Mouse (Mus musculus): Measurements from ENCODE around the gene Sugct. TPM values are rescaled to one million over a fixed set of nuclear protein-coding genes. Genes with fewer than 3 reads are reported as not detected.

The Sugct gene
- polyA plus RNA-seq, 1 experiment: 4.7 TPM

- Histone ChIP-seq H3K27me3 (ENCODE audit: control insufficient read depth, insufficient read depth, low read length) (no peaks in the 10 kb centered on the region), H3K27ac (ENCODE audit: insufficient read depth, low read length) (no peak overlapping the region), H3K4me1 (ENCODE audit: control insufficient read depth, insufficient read depth, low read length) (no peaks in the 10 kb centered on the region), H3K4me3 (replicated peaks; ENCODE audit: insufficient read depth, low read depth, low read length) (no peak overlapping the region)
- DNase-seq: no peak
- WGBS: 53% methylated on average over 4 of the region's 4 CpGs
- TF ChIP-seq POLR2A (IDR thresholded peaks at IDR 0.05; ENCODE audit: borderline replicate concordance, insufficient read depth, low read length) (no peak), CTCF (IDR thresholded peaks at IDR 0.05; ENCODE audit: borderline replicate concordance, insufficient read depth, low read depth, low read length) (no peak)
Measured at GRCm38 (mm10) chr13:17335885-17336540, 359.3 kb downstream of the Sugct start.

DNA sequence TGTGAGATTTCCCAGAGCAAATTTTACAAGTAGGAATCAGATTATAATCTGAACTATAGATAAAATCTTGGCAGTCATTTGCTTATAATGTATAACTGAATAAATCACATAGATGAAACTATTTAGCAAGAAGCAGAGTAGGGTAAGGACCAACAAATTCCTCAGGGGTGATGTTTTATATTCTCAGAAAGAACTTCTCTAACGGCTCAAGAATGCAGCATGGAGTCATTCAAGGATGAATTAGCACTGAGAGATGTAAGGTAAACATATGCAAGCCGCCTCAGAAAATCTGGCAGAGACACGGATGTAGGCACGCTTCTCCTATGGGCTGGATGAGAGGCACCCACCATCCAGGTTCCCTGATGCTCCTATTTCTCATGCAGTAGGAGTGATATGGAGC, 368.5 kb downstream of the Sugct start:
- Histone ChIP-seq H3K27ac (ENCODE audit: insufficient read depth, low read length) (no peak overlapping the region), H3K4me3 (replicated peaks; ENCODE audit: insufficient read depth, low read depth, low read length) (no peak overlapping the region), H3K4me1 (ENCODE audit: control insufficient read depth, insufficient read depth, low read length) (no peaks in the 10 kb centered on the region), H3K27me3 (ENCODE audit: control insufficient read depth, insufficient read depth, low read length) (no peaks in the 10 kb centered on the region)
- WGBS: 80% methylated on average over 4 of the region's 4 CpGs
- no peak for TF ChIP-seq CTCF (IDR thresholded peaks at IDR 0.05; ENCODE audit: borderline replicate concordance, insufficient read depth, low read depth, low read length)
- TF ChIP-seq POLR2A (IDR thresholded peaks at IDR 0.05; ENCODE audit: borderline replicate concordance, insufficient read depth, low read length): no peak
- DNase-seq: no peak

DNA sequence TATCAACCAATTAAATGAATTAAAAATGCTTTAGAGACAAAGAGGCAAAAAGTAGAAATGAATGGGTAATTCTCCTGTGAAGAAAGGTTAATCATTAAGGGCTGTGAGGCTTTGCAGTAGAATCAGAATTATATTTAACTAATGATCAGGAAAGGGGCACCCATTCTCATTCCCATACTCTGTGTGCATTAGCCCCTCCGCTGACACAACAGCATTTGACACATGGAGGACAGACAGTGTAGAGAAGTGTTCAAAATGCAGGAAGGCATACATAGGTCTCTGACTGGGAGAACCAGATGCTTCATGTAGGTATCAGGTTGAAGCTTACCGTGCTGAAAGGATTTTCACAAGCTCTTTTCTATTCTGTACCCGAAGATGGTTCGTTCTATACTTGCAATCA, 393.8 kb downstream of the Sugct start:
- H3K27me3 ChIP-seq (ENCODE audit: control insufficient read depth, insufficient read depth, low read length): no peaks in the 10 kb centered on the region

DNA sequence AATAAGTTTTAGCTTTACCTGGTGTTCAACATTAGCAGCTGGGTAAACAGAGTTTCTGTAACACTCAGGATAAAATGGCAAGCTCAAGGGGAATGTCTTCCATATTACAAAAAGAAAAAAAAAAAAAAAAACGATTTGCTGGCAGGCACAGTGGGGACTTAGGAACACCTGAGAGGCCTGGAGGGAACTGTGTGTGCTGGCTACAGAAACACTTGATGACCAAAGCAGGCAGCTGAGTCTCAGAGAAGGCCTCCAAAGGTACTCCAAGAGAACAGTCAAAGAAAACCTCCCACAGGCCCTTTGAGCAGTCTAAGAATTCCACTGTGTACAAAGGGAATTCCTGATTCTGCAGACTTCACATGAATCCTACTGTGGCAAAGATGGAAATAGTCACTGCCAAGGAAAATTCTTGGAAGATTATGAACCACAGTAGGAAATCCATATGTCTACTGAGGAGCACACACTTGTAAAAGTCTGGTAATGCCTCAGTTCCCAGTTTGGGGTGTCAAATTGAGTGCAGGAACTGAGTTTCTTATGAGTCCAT, 397.8 kb downstream of the Sugct start:
- TF ChIP-seq CTCF (IDR thresholded peaks at IDR 0.05; ENCODE audit: borderline replicate concordance, insufficient read depth, low read depth, low read length) (no peak), POLR2A (IDR thresholded peaks at IDR 0.05; ENCODE audit: borderline replicate concordance, insufficient read depth, low read length) (no peak)
- WGBS: 24% methylated on average over 1 of the region's 1 CpGs
- Histone ChIP-seq H3K27me3 (ENCODE audit: control insufficient read depth, insufficient read depth, low read length) (no peaks in the 10 kb centered on the region), H3K4me1 (ENCODE audit: control insufficient read depth, insufficient read depth, low read length) (no peaks in the 10 kb centered on the region), H3K27ac (ENCODE audit: insufficient read depth, low read length) (no peak overlapping the region), H3K4me3 (replicated peaks; ENCODE audit: insufficient read depth, low read depth, low read length) (no peak overlapping the region)
- no peak for DNase-seq

More for the DNA sequence above, 393.8 kb downstream of the Sugct start:
- no peak for DNase-seq
- WGBS: 91% methylated on average over 4 of the region's 4 CpGs
- H3K4me1 ChIP-seq (ENCODE audit: control insufficient read depth, insufficient read depth, low read length): no peaks in the 10 kb centered on the region
- no peak overlapping the region for H3K4me3 ChIP-seq (replicated peaks; ENCODE audit: insufficient read depth, low read depth, low read length)
- TF ChIP-seq CTCF (IDR thresholded peaks at IDR 0.05; ENCODE audit: borderline replicate concordance, insufficient read depth, low read depth, low read length) (no peak), POLR2A (IDR thresholded peaks at IDR 0.05; ENCODE audit: borderline replicate concordance, insufficient read depth, low read length) (no peak)
- no peak overlapping the region for H3K27ac ChIP-seq (ENCODE audit: insufficient read depth, low read length)

DNA sequence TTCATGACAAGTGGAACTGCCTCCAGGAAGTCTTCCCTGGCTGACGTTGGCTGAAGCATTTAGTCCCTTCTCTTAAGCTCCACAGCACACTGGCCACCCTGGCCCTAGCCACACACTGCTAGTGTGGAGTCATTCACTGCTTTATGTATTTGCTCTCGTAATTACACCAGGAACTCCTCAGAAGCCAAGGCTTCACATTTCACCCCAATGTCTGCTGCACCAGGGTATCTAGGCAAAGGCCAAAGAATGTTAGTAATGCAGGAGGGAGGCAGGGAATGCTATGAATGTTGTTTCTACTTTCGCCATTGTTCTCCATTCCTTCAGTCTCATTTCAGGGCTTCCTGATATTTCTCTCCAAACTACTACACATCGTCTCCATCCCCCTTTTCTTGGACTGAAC, 398.4 kb downstream of the Sugct start:
- 32% methylated on average over 4 of the region's 4 CpGs for WGBS
- Histone ChIP-seq H3K27me3 (ENCODE audit: control insufficient read depth, insufficient read depth, low read length) (no peaks in the 10 kb centered on the region), H3K4me1 (ENCODE audit: control insufficient read depth, insufficient read depth, low read length) (no peaks in the 10 kb centered on the region), H3K27ac (ENCODE audit: insufficient read depth, low read length) (no peak overlapping the region), H3K4me3 (replicated peaks; ENCODE audit: insufficient read depth, low read depth, low read length) (no peak overlapping the region)
- no peak for TF ChIP-seq POLR2A (IDR thresholded peaks at IDR 0.05; ENCODE audit: borderline replicate concordance, insufficient read depth, low read length)
- no peak for TF ChIP-seq CTCF (IDR thresholded peaks at IDR 0.05; ENCODE audit: borderline replicate concordance, insufficient read depth, low read depth, low read length)
- DNase-seq: no peak

DNA sequence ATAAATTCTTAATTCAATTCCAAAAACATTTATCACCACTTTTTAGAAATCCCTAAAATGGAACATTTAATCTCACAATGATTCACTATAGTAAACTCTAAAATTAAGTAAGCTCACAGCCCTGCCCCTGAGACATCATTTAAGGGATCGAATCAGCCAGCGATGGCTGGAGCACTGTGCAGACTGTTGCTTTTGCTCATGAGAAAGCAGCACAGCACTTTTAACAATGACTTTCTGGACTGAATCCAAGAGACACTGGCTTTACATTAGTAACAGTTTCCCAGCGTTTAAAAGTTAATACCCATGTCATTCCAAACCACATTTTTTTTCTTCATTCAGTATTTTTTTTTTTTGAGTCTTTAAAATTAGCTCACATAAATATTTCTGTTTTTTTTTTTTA, 398.9 kb downstream of the Sugct start:
- H3K4me3 ChIP-seq (replicated peaks; ENCODE audit: insufficient read depth, low read depth, low read length): no peak overlapping the region
- H3K27me3 ChIP-seq (ENCODE audit: control insufficient read depth, insufficient read depth, low read length): no peaks in the 10 kb centered on the region
- H3K27ac ChIP-seq (ENCODE audit: insufficient read depth, low read length): no peak overlapping the region
- 19% methylated on average over 3 of the region's 3 CpGs for WGBS
- H3K4me1 ChIP-seq (ENCODE audit: control insufficient read depth, insufficient read depth, low read length): no peaks in the 10 kb centered on the region
- no peak for TF ChIP-seq POLR2A (IDR thresholded peaks at IDR 0.05; ENCODE audit: borderline replicate concordance, insufficient read depth, low read length)
- TF ChIP-seq CTCF (IDR thresholded peaks at IDR 0.05; ENCODE audit: borderline replicate concordance, insufficient read depth, low read depth, low read length): no peak
- no peak for DNase-seq

DNA sequence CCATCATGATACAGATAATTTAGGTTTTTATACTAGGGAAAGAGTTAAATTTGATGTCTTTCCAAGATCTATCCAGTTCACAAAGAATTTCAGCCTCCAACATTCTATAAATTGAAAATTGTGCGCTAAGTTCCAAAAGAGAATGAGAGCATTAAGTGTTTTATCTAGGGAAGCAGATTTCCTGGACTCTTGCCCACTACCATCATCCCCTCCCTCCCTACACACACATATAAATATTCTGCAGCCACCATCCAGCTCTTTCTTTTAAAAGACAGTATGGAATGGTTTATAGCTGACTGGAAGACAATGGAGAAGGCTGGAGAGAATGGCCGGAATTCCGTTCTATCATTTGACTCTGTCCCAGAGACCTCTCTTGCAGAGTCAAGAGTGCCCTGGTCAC, 404.3 kb downstream of the Sugct start:
- Histone ChIP-seq H3K27me3 (ENCODE audit: control insufficient read depth, insufficient read depth, low read length) (no peaks in the 10 kb centered on the region), H3K27ac (ENCODE audit: insufficient read depth, low read length) (no peak overlapping the region), H3K4me1 (ENCODE audit: control insufficient read depth, insufficient read depth, low read length) (no peaks in the 10 kb centered on the region), H3K4me3 (replicated peaks; ENCODE audit: insufficient read depth, low read depth, low read length) (no peak overlapping the region)
- no peak for DNase-seq
- WGBS: 81% methylated on average over 3 of the region's 3 CpGs
- TF ChIP-seq POLR2A (IDR thresholded peaks at IDR 0.05; ENCODE audit: borderline replicate concordance, insufficient read depth, low read length) (no peak), CTCF (IDR thresholded peaks at IDR 0.05; ENCODE audit: borderline replicate concordance, insufficient read depth, low read depth, low read length) (no peak)

GRCm38 (mm10) chr13:17288377-17288776, 407.0 kb downstream of the Sugct start:
- Histone ChIP-seq H3K27me3 (ENCODE audit: control insufficient read depth, insufficient read depth, low read length) (no peaks in the 10 kb centered on the region), H3K4me3 (replicated peaks; ENCODE audit: insufficient read depth, low read depth, low read length) (no peak overlapping the region), H3K27ac (ENCODE audit: insufficient read depth, low read length) (no peak overlapping the region), H3K4me1 (ENCODE audit: control insufficient read depth, insufficient read depth, low read length) (no peaks in the 10 kb centered on the region)
- DNase-seq: no peak
- TF ChIP-seq CTCF (IDR thresholded peaks at IDR 0.05; ENCODE audit: borderline replicate concordance, insufficient read depth, low read depth, low read length) (no peak), POLR2A (IDR thresholded peaks at IDR 0.05; ENCODE audit: borderline replicate concordance, insufficient read depth, low read length) (no peak)
- WGBS: 10% methylated on average over 1 of the region's 1 CpGs
